Mouse (Mus musculus): ENCODE data around the gene Cyb5d1. TPM values are rescaled to one million over a fixed set of nuclear protein-coding genes. Genes with fewer than 3 reads are reported as not detected.

The Cyb5d1 gene
- total RNA-seq, 2 experiments from 2014 or later, result 42.7 to 48.1 TPM

DNA sequence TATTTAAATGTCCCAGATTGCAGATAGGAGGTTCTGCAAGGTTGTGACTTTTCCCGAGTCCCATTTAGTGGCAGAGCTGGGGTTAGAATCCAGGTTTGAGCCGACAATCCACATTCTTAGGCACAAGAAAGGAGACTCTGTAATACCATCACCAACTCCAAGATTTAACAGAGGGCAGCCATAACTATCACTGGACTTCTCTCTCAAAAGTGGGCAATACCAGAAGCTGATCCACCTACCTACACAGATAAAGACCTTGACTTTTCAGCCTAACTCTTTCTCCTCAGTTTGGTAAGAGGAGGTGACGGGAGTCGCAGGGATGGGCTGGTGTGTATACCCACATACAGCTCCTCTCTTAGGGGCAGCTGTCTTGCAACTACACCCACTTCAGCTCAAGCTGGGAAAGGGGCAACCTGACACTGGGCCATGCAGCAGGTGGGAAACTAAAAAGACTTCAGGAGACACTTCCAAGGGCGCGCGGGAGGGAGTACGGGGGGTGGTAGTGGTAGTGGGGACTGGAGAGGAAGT lies 21.6 kb upstream of the Cyb5d1 start:
- no peak for DNase-seq (ENCODE audit: low spot score in 2 of 2)

DNA sequence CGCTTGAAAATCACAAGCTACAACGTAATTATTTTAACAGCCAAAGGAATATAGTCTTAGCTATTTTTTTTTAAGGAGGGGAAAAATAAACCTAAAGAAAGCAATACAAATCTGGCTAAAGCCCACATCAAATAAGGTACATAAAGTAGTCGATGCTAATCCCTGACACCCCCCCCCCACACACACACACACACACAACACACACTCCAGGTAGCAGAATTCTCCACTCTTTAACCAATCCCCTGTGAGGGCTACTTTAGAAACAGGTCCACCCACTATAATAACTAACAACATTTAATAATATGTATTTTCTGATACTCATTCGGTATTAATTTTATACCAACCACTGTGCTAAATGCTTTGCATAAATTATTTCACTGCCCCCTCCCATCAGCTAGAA lies 21.1 kb upstream of the Cyb5d1 start:
- DNase-seq (ENCODE audit: low spot score in 2 of 2), result no peak

DNA sequence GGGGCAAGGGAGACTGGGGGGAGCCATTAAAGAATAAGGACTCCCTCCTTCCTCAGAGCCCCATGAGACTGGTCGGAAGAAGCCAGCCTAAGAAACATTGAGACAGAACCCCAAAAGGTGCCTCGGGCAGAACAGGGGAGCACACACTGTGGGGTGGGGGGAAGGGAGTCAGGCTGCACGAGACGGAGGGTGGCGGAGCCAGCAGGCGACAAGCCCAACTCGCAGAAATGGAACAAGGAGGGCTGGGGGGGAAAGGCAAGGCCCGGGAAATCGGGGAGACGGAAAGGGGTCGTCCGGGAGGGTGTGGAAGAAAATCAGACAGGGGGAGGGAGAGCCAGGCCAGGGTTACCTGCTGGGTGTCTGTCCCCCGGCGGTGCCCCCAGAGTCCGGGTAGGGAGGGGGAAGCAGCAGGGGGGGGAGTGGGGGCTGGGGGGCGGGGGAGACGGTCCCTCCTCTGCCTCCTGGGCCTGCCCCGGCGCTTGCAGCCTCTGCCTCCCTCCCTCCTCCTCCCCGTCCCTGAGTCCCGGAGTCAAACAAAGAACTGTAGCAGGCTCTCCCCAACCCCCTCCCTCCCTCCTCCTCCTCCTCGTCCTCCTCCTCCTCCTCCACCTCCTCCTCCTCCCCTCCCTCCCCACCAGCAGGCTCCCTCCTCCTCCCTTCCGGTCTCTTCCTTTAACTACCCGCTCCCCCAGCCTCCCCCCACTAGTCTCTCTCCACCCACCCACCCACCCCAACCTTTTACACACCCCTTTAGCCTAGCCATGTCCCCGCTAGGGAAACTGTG lies 20.4 kb upstream of the Cyb5d1 start:
- peak in 1 of 2 experiments; percentile 4 for DNase-seq (ENCODE audit: low spot score in 2 of 2)

DNA sequence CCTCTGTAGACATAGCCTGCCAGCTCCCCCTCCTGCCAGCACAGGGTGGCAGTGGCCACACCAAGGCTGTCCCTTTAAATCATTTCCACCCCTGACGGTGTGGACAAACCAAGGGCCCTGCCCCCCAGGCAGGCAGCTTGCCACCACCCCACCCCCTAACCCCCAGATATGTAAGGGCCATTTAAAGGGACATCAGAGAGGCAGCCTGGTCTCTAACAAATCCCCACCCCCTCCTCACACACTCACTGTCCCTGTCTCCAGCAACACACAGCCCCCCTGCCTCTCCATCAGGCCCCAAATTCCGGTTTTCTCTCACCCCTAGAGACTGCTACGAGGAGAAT lies 19.9 kb upstream of the Cyb5d1 start:
- peak in 1 of 2 experiments; percentile 2 for DNase-seq (ENCODE audit: low spot score in 2 of 2)

DNA sequence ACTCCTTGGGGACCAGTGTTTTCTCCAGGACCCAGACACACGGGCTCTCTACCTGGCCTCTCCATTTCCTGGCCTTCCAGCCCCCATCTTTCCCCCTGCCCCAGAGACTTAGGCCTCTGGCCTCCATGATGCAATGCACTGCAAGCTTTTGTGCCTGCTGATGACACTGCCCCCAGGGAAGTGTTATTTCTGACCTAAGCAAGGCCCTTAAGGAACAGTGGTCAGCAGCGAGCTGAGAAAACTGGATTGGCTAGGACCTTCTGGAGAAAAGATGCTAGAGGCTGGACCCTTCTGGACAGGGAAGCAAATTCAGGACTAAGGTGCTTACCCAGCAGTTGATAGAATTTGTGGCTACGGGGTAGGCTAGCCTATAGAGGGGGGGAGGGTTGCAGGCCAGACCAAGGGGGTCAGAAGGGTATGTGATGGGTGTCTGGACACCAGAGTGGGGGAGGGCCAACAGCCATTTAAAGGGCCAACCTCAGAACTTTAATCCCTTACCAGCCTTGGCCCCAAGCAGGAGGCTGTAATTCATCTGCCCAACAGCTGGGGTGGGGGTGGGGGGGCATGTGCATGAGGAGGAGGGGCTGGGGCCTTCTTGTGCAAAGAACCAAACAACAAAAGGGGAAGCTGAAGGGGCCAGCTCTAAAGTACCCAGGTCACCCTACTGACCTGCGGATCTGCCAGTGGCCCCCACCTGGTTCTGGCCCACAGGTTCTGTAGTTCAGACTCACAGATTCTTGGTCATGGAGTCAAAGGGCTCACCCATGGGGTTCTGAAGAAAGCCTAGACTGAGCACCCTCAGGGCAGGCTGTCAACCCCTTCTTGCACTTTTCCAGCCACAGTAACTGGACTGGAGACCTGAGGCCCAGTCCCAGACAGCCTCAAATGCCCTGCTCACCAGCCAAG lies 19.2 kb upstream of the Cyb5d1 start:
- no peak for DNase-seq (ENCODE audit: low spot score in 2 of 2)

DNA sequence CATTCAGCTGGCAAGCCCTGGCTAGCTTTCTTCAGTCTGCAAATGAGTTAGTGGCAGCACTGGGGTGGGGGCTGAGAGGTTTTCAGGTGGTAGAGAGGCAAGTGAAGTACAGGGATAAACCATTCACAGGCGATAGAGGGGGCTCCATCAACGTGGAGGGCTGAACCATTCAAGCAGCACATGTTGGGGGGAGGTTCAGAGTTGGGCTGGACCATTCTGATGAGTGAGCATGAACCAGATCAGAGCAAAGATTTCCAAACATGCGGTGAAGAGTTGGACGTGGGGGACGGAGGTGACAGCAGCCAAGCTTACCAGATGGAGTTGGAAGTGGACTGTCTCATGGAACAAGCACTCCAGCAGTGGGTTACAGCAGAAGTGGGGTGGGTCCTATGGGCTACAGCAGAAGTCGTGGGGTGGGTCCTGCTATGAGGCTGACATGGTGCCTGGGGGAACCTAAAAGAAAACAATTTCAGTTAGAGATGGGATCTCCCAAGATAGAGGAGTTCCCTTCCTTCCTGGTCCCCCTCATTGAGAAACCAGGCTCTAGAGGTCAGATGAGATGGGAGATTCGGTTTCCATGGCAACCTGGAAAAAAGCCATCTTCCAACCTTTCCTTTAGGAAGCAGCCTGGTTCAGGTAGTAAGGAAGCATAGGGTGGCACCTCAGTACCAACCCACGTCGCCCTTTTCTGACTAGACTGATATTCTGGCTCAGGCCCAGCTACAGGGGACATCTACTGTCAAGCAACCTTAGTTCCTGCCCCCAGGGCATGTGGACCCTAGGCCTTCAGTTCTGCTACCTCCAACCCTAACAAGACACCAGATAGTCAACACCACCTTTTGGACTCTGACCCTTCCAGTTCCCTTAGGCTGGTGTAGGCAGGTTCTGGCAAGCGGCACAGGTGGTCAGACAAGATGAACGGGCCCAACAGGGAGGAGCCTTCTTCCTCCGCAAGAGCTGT lies 18.1 kb upstream of the Cyb5d1 start, which contains the start of gene Kdm6b:
Gene Kdm6b (minus strand): TSS at position 455 of the 961 bp plus-strand sequence.
- peak; percentile 32 to 48 for DNase-seq (ENCODE audit: low spot score in 2 of 2)

DNA sequence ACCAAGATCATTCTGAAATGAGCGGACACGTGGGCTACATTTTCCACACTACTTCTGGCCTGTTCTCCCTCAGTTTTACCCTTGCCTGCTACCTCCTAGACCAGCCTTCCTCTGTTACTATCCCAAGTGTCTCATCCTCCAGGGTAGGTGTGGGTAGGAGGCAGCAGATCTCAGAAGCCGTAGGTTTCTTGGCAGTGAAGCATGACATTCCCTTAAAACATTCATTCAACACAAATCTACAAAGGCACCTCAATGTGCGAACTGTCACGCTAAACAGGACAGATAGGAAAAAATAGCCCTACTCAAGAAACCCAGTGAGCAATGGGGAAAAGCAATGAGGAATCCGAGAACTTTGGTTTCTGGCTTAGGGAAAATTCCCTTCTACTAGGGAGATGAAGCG lies 17.1 kb upstream of the Cyb5d1 start:
- DNase-seq (ENCODE audit: low spot score in 2 of 2), result peak; percentile 17 to 35

DNA sequence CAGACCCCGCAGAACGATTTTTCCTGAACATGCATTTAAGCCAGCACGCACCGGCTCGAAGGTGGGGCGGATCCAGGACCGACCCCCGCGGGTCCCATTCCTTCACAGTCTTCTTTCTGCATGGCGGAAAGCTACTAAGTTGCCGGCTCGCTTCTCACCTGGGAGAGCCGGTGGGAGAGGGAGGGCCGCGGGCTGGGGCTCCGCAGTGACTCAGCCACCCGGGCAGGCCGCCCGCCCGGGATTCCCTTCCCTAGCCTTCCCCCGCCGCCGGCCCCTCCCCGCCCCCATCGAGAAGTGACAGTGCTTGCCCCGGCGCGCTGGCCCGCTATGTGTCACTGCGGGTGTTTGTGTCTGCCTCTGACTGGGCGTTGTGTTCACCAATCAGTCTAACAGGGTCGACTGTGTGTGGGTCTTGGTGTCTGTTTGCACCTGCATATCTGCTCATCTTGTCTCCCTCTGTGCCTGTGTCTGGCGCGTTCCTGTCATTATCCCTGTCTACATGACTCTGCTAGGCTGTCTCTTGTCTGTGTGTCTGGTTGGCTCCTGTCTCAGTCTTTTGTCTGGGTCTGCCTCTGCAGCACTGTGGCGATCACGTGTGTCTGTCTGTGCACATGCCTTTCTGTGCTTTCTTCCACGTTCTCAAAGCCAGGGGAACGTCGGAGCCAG lies 16.2 kb upstream of the Cyb5d1 start:
- peak; percentile 59 to 64 for DNase-seq (ENCODE audit: low spot score in 2 of 2)

DNA sequence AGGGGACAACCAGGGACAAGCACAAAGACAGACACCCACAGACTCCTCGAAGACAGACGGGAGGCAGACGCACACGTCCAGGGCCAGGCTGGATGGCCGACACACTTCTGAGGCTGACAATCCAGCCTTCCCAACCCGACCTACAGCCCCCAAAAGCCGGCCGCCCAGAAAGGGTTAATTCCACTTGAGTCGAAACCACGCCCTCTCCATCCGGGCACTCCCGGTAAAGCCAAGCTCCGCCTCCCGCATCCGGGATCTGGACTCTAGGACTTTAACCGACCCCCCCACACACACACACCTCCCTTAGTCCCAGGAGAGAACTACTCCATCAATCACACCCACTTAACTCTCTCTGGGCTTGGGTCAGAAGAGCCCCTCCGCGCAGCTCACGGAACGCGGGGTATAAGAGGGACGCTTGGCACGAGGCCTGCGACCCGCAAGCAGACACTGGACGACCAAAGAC lies 15.7 kb upstream of the Cyb5d1 start:
- DNase-seq (ENCODE audit: low spot score in 2 of 2), result peak; percentile 92 to 94

DNA sequence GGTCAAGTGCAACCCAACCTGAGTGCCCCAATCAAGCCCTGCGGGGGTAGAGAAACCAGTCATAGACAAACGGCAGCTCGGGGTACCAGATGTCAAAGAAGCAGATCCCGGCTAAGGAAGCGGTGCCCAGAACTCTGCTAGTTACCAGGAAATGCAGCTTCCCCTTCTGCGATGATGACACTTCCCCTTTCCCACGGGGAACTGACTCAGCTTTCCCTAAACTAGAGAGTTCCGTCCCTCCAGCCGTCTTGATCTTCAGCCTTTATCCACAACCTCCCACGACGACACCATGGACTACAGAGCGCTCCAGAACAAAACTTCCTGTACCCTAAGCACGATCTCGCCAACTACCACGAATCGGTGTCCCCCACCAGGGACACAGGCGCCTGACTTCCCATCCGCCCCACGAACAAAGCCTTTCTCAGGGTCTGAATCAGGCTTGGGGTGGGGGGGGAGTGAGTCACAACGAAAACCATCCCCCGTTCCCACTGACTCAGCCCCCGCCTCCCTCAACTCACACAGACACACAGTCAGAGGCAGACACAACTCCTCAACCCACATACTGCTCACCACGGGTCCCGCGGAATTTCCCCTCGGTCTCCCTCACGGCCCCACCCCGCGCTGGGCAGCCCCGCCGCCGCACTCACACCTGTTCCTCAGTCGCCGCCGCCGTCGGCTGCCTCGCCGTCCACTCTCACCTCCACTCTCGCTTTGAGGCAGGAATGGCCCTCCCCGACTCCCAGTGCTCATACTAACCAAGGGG lies 15.1 kb upstream of the Cyb5d1 start:
- peak; percentile 60 to 67 for DNase-seq (ENCODE audit: low spot score in 2 of 2)

DNA sequence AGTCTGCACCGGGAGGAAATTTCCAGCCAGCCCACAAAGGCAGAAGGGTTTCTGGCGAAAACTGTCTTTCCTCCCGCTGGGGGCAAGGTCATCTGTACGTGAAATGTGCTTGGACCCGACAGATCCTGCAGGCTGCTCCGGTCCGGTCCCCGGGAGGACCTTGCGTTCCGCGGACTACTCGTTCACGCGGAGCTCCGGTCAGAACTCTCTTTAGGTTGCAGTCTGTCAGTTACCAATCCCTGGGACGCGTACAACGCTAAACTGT lies 14.5 kb upstream of the Cyb5d1 start:
- DNase-seq (ENCODE audit: low spot score in 2 of 2), result no peak

DNA sequence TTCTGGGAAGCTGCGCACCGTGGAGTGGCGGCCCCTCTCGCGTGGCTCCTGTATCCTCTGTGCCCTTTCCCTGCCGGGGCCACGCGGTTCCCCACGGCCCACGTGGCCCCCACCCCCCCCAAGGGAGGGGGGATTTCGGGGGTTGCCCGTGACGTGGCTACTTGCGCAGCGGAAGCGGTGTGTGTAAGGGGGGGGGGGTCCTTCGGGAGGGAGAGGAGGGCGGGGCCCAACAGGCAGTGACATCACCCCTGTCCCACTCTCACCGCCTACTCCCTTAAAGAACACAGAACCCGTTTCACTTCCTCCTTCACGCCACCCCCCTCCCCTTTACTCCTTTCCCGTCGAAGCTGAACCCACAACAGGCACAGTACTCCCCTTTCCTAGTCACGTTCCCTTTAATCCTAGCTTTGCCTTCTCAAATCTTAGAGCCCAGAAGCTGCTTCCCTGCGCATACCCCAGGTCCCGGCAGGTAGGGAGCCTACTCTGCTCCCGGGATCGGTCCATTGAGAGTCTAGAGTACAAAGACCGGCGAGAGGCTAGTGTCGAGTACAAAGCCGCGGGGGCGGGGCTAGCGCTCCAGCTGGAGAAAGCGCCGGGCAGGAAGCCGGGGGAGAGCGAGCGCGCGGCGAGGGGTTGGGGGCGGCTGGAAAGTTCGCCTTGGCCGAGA lies 14.1 kb upstream of the Cyb5d1 start:
- DNase-seq (ENCODE audit: low spot score in 2 of 2), result peak; percentile 82 to 89

DNA sequence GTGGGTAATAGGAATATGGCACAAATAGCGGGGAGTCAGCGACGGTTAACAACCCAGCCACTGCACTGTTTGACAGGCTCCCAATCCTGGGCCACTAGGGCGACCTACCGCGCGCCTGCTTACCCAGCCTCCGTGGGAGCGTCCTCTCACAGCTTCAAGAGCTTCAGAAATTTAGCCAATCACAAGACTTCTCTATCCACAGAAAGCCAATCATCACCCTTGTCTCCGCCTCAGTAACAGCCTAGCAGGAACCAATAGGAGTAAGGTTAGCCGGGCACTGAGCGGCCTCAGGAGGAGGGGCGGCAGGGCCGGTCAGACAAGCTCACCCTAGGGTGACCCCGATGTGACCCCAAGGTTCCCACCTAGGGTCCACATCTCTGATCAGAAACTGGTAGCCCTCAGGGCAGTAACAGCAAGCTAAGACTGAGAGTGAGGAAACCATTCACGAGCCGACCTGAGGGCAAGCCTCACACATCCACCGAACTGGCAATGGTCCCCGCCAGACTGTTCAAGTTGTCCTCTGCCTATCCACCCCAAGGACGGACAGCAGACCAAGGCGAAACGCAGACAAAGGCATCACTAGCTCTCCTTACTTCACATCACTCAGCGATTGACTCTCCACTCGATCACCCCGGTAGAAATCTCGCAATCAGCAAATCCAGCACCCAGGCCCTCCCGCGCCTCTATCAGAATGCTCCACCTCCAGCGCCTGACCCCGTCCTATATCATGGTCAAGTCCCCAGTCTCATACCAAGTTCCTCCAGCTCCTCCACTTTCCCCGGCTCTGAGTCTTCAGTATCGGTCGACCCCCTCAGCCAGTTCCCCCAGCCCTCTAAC lies 13.3 kb upstream of the Cyb5d1 start:
- peak; percentile 62 to 84 for DNase-seq (ENCODE audit: low spot score in 2 of 2)

DNA sequence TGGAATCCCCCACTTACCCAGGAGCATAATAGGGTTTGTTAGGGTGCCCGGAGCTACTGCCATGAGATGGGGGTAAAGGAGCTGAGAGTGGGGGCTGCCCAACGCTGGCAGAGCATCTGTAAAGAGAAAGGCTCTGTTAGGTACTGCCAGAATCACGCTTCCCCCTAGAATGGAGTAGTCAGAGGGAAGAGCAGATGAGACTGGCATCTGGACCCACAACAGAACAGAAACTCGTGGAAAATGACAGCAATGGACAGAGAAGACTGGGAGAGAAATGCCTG lies 12.2 kb upstream of the Cyb5d1 start:
- DNase-seq (ENCODE audit: low spot score in 2 of 2), result no peak

DNA sequence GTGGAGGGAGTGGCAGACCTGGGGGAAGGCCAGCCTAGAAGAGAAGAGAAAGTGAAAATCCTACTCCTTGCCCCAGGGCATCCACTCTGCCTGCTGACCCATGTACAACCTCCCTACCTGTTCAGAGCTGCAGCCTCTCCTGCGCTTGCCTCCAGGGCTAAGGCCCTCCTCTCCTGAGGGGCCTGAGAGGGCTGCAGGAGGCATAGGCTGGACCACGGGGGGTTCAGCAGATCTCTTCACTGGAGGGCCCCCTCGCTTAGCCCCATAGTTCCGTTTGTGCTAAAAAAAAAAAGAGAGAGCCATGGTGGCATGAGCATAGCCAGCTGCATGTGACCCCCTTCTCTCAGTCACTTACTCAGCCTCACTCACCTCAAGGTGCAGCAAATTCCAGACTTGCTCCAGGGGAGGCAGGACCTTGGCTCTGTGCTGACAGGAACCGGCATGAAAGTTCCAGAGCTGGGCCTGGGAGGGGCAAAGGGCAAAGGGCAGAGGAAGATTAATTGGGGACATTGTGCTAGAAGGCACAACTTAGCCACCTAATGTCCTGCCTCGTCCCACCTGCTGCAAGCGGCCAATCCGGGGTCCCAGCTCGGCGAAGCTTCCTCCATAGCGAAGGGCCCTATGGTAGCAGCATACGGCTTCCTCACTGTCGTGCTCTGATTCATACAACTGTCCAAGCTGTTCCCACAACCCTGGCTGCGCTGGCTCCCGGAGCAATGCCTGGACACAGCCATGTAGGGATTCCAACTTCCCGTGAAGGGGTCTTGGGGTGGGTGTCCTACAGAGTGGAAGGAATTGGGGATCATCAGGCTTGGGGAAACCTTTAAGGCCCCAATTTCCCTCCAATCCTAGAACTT lies 11.7 kb upstream of the Cyb5d1 start:
- no peak for DNase-seq (ENCODE audit: low spot score in 2 of 2)

DNA sequence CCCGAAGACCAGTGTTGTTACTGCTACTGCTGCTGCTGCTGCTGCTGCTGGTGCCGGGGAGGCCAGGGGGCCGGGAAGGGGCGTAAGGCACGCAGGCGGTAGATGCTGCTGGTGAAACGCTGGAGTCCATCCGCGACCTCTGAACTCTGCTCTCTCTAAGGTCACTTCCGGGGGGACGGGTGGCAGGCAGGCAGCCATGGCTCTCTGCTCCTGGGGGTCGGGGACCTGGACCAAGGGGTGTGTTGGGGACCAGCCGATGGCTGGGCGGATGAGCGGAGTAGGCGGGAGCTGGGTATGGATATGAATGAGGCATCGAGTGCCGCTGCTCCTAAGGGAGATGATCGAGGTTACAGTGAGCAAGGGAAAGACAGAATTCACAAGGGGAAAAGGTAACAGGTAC lies 10.9 kb upstream of the Cyb5d1 start:
- no peak for DNase-seq (ENCODE audit: low spot score in 2 of 2)

DNA sequence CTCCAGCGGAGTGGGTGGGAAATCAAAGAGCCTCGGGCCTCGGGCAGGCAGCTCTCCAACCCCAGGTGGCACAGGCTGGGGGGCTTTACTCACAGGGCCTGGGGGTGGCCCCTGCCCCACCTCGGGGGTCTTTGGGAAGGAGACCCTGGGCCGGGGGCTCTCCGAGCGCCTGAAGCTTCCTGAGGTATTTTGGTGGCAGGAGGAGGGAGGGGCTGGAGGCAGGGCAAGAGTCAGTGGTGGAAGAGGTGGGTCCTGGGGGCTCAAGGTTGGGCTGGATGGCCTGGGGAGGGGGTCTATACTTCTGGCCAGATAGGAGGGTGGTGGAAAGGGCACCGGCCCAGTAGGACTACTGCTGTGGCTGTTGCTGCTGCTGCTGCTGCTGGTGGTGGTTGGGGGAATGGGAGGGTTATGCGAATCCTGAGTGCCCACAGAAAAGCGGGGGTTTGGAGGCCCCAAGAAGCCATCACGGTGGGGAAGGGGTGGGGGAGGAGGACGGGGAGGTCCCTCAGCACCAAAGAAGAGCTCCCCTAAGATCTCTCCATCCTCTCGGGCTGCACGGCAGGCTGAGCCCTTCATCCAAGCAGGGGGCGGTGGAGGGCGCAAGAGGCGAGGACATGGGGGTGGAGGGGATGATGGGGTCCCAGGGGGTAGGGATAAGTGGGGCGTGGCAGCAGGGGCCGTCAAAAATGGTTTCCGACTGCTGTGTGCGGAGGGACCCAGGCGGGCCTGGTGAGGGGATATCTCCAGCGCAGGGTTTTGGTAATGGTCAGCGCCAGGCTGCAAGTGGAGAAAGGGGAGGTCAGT lies 10.2 kb upstream of the Cyb5d1 start:
- DNase-seq (ENCODE audit: low spot score in 2 of 2), result no peak

All from left cerebral cortex, adult 18-20 months (tissue).